Mouse (Mus musculus) neutrophil, adult 5-6 weeks (primary cell): ENCODE measurements at regions not wholly inside any gene's neighbourhood (a gene's known extent, or its start where the extent isn't known, plus 50 kb on each side); places are given as distances from the start of the nearest gene placed in this dataset.

Experiments used
- ATAC-seq: fragments of 151-379, 151-347 bp; 2 replicates; pipeline ENCODE4 v1.8.0; 2017; ENCODE audit warnings: mild to moderate bottlenecking, moderate TSS enrichment; ENCODE audit not compliant: insufficient number of reproducible peaks, poor library complexity, low FRiP score, severe bottlenecking; ENCODE audit errors: extremely low read depth

DNA sequence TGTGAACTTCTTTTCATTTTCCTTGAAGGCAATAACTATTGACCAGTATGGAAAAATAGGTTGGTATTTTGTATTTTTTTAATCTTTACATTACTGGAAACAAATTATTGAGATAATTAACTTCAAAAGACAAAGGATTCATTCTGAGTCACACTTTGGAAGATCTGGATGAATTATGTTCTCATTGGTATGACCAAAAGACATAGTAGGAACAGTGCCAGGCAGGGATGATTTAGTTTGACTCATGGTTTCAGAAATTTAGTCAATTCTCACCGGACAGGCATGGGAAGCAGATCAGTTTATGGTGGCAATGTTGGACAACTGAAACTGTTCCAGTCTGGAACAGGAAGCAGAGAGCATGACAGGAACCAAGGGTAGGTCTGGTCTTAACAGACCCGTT lies 416.6 kb downstream of the Gria2 start:
- no peak for ATAC-seq

DNA sequence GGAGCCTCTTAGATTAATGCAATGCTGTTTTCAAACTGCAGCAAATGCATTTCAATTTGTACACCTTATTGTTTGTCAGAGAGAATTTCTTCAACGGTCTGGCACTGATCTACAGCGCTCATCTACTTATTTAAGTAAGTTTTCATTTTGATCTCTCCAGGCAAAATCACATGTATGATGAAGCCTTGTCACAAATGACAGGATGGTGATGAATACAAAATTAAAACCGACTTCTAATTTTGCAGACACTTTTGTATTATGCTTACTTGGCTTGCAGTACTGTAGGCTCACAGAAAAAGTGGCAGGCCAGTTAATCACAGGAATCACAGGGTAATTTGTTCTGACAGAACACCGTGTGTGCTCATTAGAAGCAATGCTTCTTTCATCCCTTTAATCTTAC lies 406.4 kb downstream of the Gria2 start:
- no peak for ATAC-seq

DNA sequence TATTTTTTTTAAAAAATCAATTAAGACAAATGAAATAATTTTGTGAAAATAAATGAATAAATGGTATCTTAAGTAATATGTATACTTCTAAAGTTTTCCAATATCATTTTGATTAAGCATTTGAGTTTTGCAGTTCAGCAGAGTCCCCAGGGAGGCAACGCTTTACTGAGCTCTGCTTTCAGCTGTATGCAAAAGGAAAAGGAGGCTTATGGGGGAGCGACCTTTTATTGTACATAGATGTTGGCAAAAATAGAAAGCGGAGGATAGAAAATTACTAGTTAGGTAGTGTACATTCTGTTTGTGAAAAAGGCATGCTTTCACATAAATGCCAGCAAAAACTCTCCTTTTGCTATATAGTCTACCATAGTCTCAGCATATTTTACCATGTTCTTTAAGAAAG lies 382.2 kb downstream of the Gria2 start:
- no peak for ATAC-seq

DNA sequence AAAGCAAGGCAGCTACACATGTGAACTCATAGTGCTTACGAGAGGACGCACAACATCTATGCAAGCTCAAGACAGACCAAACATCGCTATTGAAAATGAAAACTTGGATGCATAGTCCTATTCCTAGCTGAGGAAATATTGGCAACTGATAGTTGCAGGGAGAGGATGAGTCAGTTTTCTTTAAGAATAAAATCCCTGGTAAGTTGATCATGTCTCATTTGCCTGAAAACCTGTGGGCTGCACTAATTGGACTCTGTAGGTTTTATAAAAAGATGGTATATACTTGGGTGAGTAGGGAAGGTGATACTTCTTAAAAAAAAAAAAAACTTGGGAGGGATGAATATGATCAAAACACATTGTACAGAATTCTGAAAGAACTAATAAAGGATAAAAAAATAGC lies 381.2 kb downstream of the Gria2 start:
- no peak for ATAC-seq

DNA sequence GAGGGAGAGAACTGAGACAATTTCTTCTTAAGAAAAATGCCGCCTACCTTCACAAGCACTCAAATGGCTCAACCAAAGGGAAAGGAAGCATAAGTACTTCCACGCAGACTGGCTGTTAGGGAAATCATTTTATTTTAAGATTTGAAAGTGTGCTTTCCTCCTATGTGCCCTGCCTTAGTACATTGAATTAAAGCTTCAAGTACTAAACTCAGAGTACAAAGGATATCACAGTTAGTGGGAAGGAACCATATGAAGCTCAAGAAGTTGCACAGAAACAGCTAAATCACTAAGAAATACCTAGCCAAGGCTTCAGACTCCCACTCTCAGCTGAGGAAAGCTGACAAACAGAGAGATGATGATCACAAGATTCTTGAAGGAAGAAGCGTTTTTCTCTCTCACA lies 380.5 kb downstream of the Gria2 start:
- ATAC-seq, result no peak

DNA sequence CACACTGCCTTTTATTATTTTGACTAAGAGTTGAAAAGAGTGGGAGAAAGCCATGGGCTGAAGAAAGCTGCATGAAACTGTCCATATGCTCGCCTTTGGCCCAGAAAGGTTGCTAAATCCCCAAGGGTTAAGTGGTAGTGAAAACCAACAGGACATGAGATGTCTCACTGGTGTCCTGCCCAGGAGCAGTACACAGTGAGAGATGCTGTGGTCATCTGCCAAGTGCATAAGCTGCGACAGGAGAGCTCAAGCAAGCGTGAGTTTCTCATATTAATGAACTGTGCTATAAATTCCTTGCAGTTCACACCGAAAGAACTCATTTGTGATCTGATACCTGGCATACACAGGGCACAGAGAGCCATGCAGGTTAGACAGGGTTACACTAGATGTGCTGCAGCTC lies 380.0 kb downstream of the Gria2 start:
- ATAC-seq, result no peak
